Mouse (Mus musculus) heart, postnatal 0 days (tissue): Measurements from ENCODE around the gene Ropn1. TPM values are rescaled to one million over a fixed set of nuclear protein-coding genes. Genes with fewer than 3 reads are reported as not detected.

Source experiments
- ATAC-seq: fragments of 200-750 bp; cut with Nextera tagmentation; 2 replicates; pipeline ENCODE4 v1.8.0; 2017; ENCODE audit warnings: low read depth, moderate number of reproducible peaks, moderate library complexity; ENCODE audit not compliant: insufficient read depth
- DNase-seq: peaks from one replicate; pipeline ENCODE4 v3.0.0-alpha.2; 2016; ENCODE audit warnings: low spot score
- H3K27ac ChIP-seq: fragments of 300-500 bp; sonication (generic); 2 replicates; pipeline ENCODE4 v1.5.1; 2014; ENCODE audit warnings: low read depth, mild to moderate bottlenecking
- H3K27me3 ChIP-seq: fragments of 300-500 bp; sonication (generic); 2 replicates; pipeline ENCODE4 v1.6.1; 2014; ENCODE audit warnings: low read length, mixed read lengths; ENCODE audit not compliant: control insufficient read depth, insufficient read depth
- H3K36me3 ChIP-seq: fragments of 300-500 bp; sonication (generic); replicated peaks from 2 replicates; pipeline ENCODE4 v1.6.1; 2014; ENCODE audit warnings: low read length, mixed read lengths; ENCODE audit not compliant: control insufficient read depth, insufficient read depth
- H3K4me1 ChIP-seq: fragments of 300-500 bp; sonication (generic); 2 replicates; pipeline ENCODE4 v1.6.1; 2014; ENCODE audit warnings: antibody characterized with exemption; ENCODE audit not compliant: control insufficient read depth, insufficient read depth
- H3K4me2 ChIP-seq: fragments of 300-500 bp; sonication (generic); 2 replicates; pipeline ENCODE4 v1.6.1; 2014; ENCODE audit warnings: low read depth, mild to moderate bottlenecking, low read length, moderate library complexity
- H3K4me3 ChIP-seq: fragments of 300-500 bp; sonication (generic); 2 replicates; pipeline ENCODE4 v1.5.1; 2014; ENCODE audit warnings: low read depth, low read length
- H3K9ac ChIP-seq: fragments of 300-500 bp; sonication (generic); replicated peaks from 2 replicates; pipeline ENCODE4 v1.6.1; 2014; ENCODE audit warnings: low read depth, low read length, mixed read lengths
- H3K9me3 ChIP-seq: fragments of 300-500 bp; sonication (generic); replicated peaks from 2 replicates; pipeline ENCODE4 v1.6.1; 2016; ENCODE audit warnings: low read length; ENCODE audit not compliant: control insufficient read depth
- CTCF ChIP-seq: IDR thresholded peaks from 2 replicates; pipeline ENCODE4 v1.5.1; 2016; ENCODE audit warnings: antibody characterized with exemption, control low read depth, low read depth
- EP300 ChIP-seq: IDR thresholded peaks from 2 replicates; pipeline ENCODE4 v1.6.1; 2016; ENCODE audit warnings: antibody characterized with exemption, low read depth
- WGBS: fragments of 180-500 bp; shearing (Covaris S2); extraction: QIAGEN DNeasy Blood & Tissue Kit; methylation state at CpG from one replicate; pipeline ENCODE4 v1.1.7; 2014; 5-methylcytosine and 5-hydroxymethylcytosine counted together
- polyA plus RNA-seq: library from polyadenylated mRNA; unstranded; fragments of >200 nt; fragmentation: Nextera tagmentation; extraction: Ambion mirVana; gene quantifications from 2 replicates; pipeline ENCODE4 v1.2.1, GENCODE M21; 2015
- total RNA-seq: library from RNA; depleted of rRNA; stranded (reverse); fragments of >200 nt; gene quantifications from 2 replicates; pipeline ENCODE4 v1.2.3, GENCODE M21; 2014; ENCODE audit warnings: low replicate concordance

Gene Ropn1
- total and polyA plus RNA-seq, 2 experiments from 2014 or later, result 2.0 to 14.0 TPM

DNA sequence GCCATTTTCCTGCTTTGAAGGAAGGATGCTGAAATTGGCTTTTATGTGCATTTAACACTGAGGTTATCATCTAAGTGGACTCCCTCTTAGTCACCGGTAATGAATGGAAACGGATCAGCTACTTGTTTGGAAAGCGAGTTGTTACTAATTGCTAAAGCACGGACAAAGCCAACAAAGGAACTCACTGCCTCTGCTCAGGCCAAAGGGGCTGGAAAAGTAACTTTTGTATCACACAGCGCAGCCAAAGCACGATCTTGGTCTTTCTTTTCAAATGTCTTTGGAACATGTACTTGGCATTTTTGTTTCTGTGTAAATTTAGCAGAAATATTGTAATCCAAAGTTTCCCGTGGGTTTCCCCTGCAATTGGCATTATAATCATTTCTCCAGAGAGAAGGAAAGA, 22.2 kb downstream of the Ropn1 start:
- Histone ChIP-seq H3K4me1 (peaks cover 21% of the 10 kb centered on the region), H3K36me3 (no peaks in the 10 kb centered on the region), H3K4me2 (no peak overlapping the region), H3K4me3 (no peak overlapping the region), H3K27me3 (0 out of 2 replicates have a peak, but pooled peaks cover 5% of the 10 kb centered on the region), H3K9ac (no peak overlapping the region), H3K27ac (no peak overlapping the region), H3K9me3 (no peaks in the 10 kb centered on the region)
- 71% methylated on average over 7 of the region's 7 CpGs for WGBS
- no peak for ATAC-seq
- TF ChIP-seq EP300 (no peak), CTCF (no peak)
- DNase-seq, result no peak

DNA sequence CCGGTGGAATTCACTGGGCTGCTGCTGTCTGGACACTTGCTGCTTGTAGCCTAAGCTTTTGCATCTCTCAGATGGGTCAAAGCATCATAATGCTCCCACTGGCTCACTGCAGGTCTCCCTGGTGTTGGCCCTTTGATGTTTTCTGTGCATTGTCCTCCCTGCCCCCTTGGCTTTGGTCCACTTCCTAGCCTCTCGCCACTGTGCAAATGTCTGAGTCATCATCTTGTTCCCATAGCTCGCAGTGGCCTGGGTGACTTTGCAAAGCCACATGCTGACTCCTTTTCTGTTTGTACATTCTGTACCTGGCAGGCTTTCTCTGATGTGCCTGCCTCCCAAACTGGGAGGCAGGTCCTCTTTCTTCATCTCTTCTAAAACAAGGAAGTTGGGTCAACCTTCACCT, 23.1 kb downstream of the Ropn1 start:
- Histone ChIP-seq H3K27ac (no peak overlapping the region), H3K27me3 (0 out of 2 replicates have a peak, but pooled peaks cover under 1% of the 10 kb centered on the region), H3K9me3 (no peaks in the 10 kb centered on the region), H3K4me3 (no peak overlapping the region), H3K9ac (no peak overlapping the region), H3K4me1 (peaks cover 21% of the 10 kb centered on the region), H3K4me2 (no peak overlapping the region), H3K36me3 (no peaks in the 10 kb centered on the region)
- no peak for DNase-seq
- no peak for TF ChIP-seq CTCF
- no peak for TF ChIP-seq EP300
- 39% methylated on average over 3 of the region's 3 CpGs for WGBS
- ATAC-seq, result no peak

DNA sequence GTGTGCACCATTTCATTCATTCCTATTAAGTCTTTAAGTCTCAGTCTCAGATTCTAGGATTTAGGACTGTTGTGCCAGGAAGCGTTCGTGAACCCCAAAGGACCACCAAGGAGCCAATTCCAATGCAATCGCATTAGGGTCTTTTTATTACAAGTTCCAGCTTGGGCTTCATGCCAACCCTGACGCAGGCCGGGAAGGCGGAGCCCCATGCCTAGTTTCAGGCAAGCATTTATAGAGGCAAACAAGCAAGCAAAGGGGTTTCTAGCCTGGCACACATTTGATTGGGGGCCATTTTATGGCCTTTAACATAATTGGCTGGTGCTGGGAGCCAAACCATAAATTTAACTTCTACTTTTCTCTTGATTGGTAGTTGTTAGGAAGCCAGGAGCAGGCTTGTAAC, 24.6 kb downstream of the Ropn1 start:
- 78% methylated on average over 6 of the region's 6 CpGs for WGBS
- no peak for ATAC-seq
- Histone ChIP-seq H3K4me3 (no peak overlapping the region), H3K4me2 (no peak overlapping the region), H3K27ac (no peak overlapping the region), H3K27me3 (no peaks in the 10 kb centered on the region), H3K9me3 (no peaks in the 10 kb centered on the region), H3K4me1 (peaks cover 21% of the 10 kb centered on the region), H3K36me3 (no peaks in the 10 kb centered on the region), H3K9ac (no peak overlapping the region)
- no peak for DNase-seq
- TF ChIP-seq CTCF, result no peak
- no peak for TF ChIP-seq EP300

DNA sequence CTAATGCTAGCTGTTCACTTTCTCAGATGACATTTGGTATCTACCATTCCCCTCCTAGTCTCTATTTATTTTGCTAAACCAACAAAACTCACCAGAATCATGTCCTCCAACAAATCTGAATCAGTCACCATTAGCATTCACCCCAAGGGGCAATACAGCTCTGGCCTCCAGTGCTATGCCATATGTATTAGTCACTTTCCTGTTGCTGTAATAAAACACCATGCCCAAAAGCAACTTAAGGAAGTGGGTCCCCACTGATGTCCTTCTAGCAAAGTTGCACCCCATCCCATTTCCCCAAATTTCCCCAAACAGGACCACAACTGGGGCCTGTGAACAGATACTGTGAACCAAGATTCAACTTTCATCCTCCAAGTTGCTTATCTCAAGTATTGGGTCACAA, 32.1 kb downstream of the Ropn1 start:
- no peaks in the 10 kb centered on the region for H3K4me1 ChIP-seq
- H3K27me3 ChIP-seq, result no peaks in the 10 kb centered on the region
- H3K36me3 ChIP-seq, result no peaks in the 10 kb centered on the region
- no peak overlapping the region for H3K4me2 ChIP-seq
- no peak overlapping the region for H3K9ac ChIP-seq
- TF ChIP-seq CTCF, result no peak
- TF ChIP-seq EP300, result no peak
- H3K9me3 ChIP-seq, result no peaks in the 10 kb centered on the region
- no peak for DNase-seq
- no peak overlapping the region for H3K4me3 ChIP-seq
- H3K27ac ChIP-seq, result no peak overlapping the region
- no peak for ATAC-seq

DNA sequence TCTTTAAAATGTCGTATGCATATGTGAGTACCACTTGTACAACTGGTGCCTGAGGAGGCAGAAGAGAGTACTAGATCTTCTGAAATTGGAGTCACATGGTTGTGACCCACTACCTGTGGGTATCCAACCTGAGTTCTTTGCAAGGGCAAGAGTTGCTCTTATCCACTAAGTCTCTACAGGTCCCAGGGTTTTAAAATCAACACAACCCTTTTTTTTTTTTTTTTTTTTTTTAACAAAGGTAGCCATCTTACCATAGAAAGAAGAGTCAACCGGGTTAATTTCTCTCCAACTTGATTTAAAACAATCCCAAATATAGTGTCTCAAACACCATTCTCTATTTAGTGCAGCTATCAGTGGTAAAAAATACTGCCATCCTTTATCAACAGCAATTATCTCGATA, 40.2 kb downstream of the Ropn1 start:
- H3K4me2 ChIP-seq, result 0 out of 2 replicates have a peak overlapping the region, but pooled peaks have one; percentile 69
- 68% methylated on average over 3 of the region's 3 CpGs for WGBS
- no peaks in the 10 kb centered on the region for H3K9me3 ChIP-seq
- TF ChIP-seq CTCF (no peak), EP300 (no peak)
- ATAC-seq (no peak), DNase-seq (no peak)
- no peaks in the 10 kb centered on the region for H3K36me3 ChIP-seq
- H3K27ac ChIP-seq, result no peak overlapping the region
- H3K9ac ChIP-seq, result no peak overlapping the region
- no peaks in the 10 kb centered on the region for H3K27me3 ChIP-seq
- peak overlapping the region; percentile 62 for H3K4me3 ChIP-seq
- peaks cover 6% of the 10 kb centered on the region for H3K4me1 ChIP-seq
